Mouse (Mus musculus) bone marrow macrophage, adult 2 months (primary cell): ENCODE data around the gene Notum.

ENCODE experiments used
- CTCF ChIP-seq: IDR thresholded peaks from 2 replicates; pipeline ENCODE4 v1.5.1; 2012; ENCODE audit warnings: low read depth, mild to moderate bottlenecking, low read length, moderate library complexity
- POLR2A ChIP-seq: IDR thresholded peaks from 2 replicates; pipeline ENCODE4 v1.6.1; 2012; ENCODE audit warnings: mild to moderate bottlenecking, low read depth, low read length, borderline replicate concordance

DNA sequence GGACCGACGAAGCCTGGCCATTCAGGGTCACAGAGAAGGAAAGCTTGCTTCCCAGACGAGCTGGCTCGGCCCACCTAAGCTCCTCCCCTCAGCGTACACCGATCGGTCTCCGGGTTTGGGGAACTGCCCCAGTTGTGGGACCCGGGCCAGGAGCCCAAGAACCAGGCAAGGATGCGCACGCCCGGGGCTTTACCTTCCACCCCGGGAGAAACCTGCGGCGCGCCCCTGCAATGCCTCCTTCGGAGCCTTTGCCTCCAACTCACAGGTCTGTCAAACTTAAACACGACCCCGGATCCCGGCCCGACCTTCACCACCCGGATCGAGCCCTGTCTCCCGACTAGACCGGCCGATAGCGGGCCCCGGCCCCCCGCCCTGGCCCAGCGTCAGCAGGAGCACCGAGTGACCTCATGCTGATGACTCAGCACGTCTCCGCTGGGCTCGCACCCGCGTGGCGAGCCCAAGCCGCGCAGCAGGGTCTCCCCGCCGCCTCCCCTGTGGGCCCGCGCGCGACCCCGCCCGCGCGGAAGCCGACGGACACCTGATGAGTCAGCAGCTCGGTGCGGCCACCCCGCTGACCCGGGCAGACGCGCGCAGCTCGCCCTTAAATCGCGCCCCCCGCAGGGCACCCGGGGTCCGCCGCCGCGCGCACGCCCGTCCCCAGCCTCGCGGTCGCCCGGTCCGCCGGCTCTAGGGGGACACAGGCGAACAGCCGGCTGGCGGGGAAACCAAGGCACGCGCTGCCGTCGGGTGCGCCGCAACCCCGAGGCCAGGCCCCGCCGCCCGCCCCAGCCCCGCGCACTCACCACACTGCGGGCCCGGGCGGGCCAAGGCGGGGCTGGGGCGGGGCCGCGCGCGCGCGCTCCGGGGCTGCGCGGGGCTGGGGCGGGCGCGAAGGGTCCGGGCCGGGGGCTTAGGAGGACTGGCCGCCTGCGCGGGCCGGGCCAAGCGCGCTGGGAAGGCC, 28.1 kb downstream of the Notum start:
- TF ChIP-seq POLR2A (no peak), CTCF (no peak)
